Mouse (Mus musculus): ENCODE results near the gene Syne1. TPM values are rescaled to one million over a fixed set of nuclear protein-coding genes. Genes with fewer than 3 reads are reported as not detected.

Gene Syne1
- total and polyA plus RNA-seq, 2 experiments from 2014 or later = 18.7 to 93.3 TPM

DNA sequence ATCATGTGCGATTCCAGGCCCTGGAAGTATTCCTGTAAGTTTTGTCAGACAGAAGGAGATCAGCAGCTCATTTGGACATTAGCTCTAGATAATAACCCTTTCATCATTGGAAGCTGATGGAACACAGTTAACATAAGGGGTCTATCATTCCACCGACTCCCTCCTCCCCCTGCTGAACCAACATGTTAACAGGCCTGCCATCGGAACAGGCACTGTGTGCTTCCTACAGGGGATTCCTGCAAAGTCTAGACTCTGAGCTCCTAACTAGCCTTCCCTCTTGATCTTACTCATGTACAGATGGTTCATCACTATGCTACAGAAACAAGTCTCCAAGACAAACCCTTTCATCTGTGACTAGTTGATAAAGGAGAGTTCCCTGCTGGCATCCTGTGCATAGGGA, 419.2 kb downstream of the Syne1 start:
- H3K27ac ChIP-seq = no peak overlapping the region
- H3K4me2 ChIP-seq (ENCODE audit: low read depth, low read length) = no peak overlapping the region
- no peaks in the 10 kb centered on the region for H3K9me3 ChIP-seq (ENCODE audit: low read length)
- no peak for DNase-seq (ENCODE audit: low spot score)
- TF ChIP-seq CTCF (IDR thresholded peaks at IDR 0.05; ENCODE audit: low read depth) = no peak
- no peak overlapping the region for H3K9ac ChIP-seq (replicated peaks; ENCODE audit: low read length)
- no peaks in the 10 kb centered on the region for H3K4me1 ChIP-seq (ENCODE audit: insufficient read depth, low read length)
- 86% methylated on average over 3 of the region's 3 CpGs for WGBS
- no peak overlapping the region for H3K4me3 ChIP-seq (ENCODE audit: low read length)
- no peak for ATAC-seq
- H3K27me3 ChIP-seq (ENCODE audit: insufficient read depth, low read length) = no peaks in the 10 kb centered on the region
- peaks cover 1% of the 10 kb centered on the region; the same call in 1 of the 2 replicates for H3K36me3 ChIP-seq (ENCODE audit: insufficient read depth, low read length)

DNA sequence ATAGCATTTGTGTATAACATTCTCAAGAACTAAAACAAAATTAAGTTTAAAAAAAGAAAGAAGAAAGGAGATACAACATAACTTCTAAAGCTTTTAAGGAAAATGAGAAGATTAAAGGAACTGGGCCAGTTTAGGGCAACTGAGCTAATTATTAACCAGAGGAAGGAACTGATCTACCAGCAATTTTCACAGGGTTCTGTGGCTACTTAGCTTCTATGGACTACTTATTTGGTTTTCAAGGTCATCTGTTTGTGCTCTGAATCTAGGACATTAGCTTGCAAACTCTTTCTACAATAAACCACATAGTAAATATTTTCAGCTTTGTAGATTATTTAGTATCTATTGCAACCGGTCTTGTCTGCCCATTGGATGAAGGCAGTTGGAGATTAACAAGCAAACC, 420.8 kb downstream of the Syne1 start:
- WGBS = 92% methylated on average over 1 of the region's 1 CpGs
- Histone ChIP-seq H3K4me3 (ENCODE audit: low read length) (no peak overlapping the region), H3K27me3 (ENCODE audit: insufficient read depth, low read length) (no peaks in the 10 kb centered on the region), H3K36me3 (ENCODE audit: insufficient read depth, low read length) (peaks cover 4% of the 10 kb centered on the region; the same call in 1 of the 2 replicates), H3K4me1 (ENCODE audit: insufficient read depth, low read length) (no peaks in the 10 kb centered on the region), H3K4me2 (ENCODE audit: low read depth, low read length) (no peak overlapping the region), H3K9me3 (ENCODE audit: low read length) (no peaks in the 10 kb centered on the region), H3K9ac (replicated peaks; ENCODE audit: low read length) (no peak overlapping the region), H3K27ac (no peak overlapping the region)
- no peak for TF ChIP-seq CTCF (IDR thresholded peaks at IDR 0.05; ENCODE audit: low read depth)
- DNase-seq (ENCODE audit: low spot score) (no peak), ATAC-seq (no peak)

DNA sequence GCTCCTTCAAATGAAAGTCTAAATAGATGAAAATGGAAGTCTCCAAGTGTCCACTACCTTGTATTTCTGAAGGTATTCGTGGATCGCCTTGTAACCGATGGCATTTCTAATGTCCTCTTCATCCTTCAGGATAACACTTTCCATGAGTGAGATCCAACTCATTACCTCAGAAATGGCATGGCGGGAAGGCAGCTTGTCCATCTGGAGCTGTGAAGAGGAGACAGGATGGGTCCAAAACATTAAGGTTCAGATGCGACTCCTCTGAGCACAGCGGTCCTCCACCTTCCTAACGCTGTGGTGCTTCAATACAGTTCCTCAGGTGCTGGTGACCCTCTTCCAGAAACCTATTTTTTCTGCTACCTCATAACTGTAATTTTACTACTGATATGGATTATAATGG, 426.5 kb downstream of the Syne1 start:
- no peak overlapping the region for H3K9ac ChIP-seq (replicated peaks; ENCODE audit: low read length)
- H3K4me2 ChIP-seq (ENCODE audit: low read depth, low read length) = no peak overlapping the region
- no peak for ATAC-seq
- DNase-seq (ENCODE audit: low spot score) = no peak
- H3K4me1 ChIP-seq (ENCODE audit: insufficient read depth, low read length) = no peaks in the 10 kb centered on the region
- H3K27me3 ChIP-seq (ENCODE audit: insufficient read depth, low read length) = no peaks in the 10 kb centered on the region
- WGBS = 98% methylated on average over 7 of the region's 7 CpGs
- H3K36me3 ChIP-seq (ENCODE audit: insufficient read depth, low read length) = peaks cover 23% of the 10 kb centered on the region; the same call in 1 of the 2 replicates
- no peak overlapping the region for H3K27ac ChIP-seq
- H3K9me3 ChIP-seq (ENCODE audit: low read length) = no peaks in the 10 kb centered on the region
- no peak overlapping the region for H3K4me3 ChIP-seq (ENCODE audit: low read length)
- TF ChIP-seq CTCF (IDR thresholded peaks at IDR 0.05; ENCODE audit: low read depth) = no peak

DNA sequence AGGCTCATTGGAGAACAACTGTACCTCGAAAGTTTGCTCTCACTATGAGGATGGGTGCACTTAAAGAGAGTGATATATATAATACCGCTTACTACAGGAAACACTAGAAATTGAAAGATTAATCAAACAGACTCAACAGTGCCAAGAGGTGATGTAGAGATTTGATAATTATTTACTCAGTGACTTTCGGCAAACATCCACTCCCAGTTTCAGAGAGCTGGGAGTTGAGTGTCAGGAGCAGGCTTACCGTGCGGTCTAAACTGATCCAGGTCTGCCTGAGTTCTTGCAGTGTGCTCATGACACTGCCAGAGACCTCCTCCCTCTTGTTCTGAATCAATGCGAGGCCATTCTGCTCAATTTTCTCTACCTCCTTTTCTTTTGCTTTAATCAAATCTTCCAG, 434.6 kb downstream of the Syne1 start:
- no peak overlapping the region for H3K4me2 ChIP-seq (ENCODE audit: low read depth, low read length)
- 91% methylated on average over 6 of the region's 6 CpGs for WGBS

DNA sequence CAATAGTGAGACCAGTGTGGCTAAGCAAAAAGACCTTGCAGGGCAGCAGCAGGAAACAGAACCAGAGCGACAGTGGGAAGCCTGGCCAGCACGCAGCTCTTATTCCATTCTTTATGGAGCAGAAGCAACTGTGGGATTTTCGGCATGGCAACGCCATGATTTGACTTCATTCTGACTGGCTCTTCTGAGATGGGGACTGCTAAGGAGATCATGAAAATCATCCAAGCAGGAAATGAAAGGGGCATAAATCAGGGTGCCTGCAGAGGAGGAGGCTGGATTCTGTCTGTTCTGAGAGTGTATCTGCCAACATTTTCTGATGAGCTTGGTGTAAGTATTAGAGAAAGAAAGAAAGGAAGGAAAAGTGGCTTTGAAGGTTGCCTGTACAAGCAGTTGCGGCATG, 435.1 kb downstream of the Syne1 start:
- DNase-seq (ENCODE audit: low spot score) (no peak), ATAC-seq (no peak)
- Histone ChIP-seq H3K4me2 (ENCODE audit: low read depth, low read length) (no peak overlapping the region), H3K36me3 (ENCODE audit: insufficient read depth, low read length) (peaks cover 35% of the 10 kb centered on the region), H3K27ac (no peak overlapping the region), H3K9me3 (ENCODE audit: low read length) (no peaks in the 10 kb centered on the region), H3K27me3 (ENCODE audit: insufficient read depth, low read length) (no peaks in the 10 kb centered on the region), H3K4me3 (ENCODE audit: low read length) (no peak overlapping the region), H3K9ac (replicated peaks; ENCODE audit: low read length) (no peak overlapping the region), H3K4me1 (ENCODE audit: insufficient read depth, low read length) (no peaks in the 10 kb centered on the region)
- TF ChIP-seq CTCF (IDR thresholded peaks at IDR 0.05; ENCODE audit: low read depth) = no peak
- WGBS = 74% methylated on average over 5 of the region's 5 CpGs

More for the DNA sequence above, 434.6 kb downstream of the Syne1 start:
- H3K27ac ChIP-seq = no peak overlapping the region
- TF ChIP-seq CTCF (IDR thresholded peaks at IDR 0.05; ENCODE audit: low read depth) = no peak
- DNase-seq (ENCODE audit: low spot score) (no peak), ATAC-seq (no peak)
- no peaks in the 10 kb centered on the region for H3K9me3 ChIP-seq (ENCODE audit: low read length)
- no peak overlapping the region for H3K9ac ChIP-seq (replicated peaks; ENCODE audit: low read length)
- no peak overlapping the region for H3K4me3 ChIP-seq (ENCODE audit: low read length)
- H3K36me3 ChIP-seq (ENCODE audit: insufficient read depth, low read length) = peaks cover 36% of the 10 kb centered on the region
- H3K4me1 ChIP-seq (ENCODE audit: insufficient read depth, low read length) = no peaks in the 10 kb centered on the region
- H3K27me3 ChIP-seq (ENCODE audit: insufficient read depth, low read length) = no peaks in the 10 kb centered on the region

DNA sequence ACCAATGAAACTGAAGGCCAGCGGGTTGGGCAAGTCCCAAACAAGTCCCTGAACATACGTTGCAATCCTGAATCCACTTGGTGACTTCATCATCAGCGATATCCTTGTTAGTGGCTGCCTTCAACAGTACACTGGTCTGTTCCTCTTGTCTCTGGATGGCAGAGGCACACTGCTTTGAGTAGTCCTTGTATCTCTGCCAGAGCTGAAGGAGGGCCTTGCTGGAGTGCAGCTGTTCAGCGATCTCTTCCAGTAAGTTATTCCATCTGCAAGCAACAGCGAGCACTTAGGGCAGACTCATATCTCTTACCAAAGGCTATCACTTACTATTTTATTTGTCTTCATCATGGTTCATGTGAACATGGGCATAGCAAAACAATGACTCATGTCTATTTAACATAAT, 440.5 kb downstream of the Syne1 start:
- H3K27me3 ChIP-seq (ENCODE audit: insufficient read depth, low read length) = no peaks in the 10 kb centered on the region
- no peak overlapping the region for H3K9ac ChIP-seq (replicated peaks; ENCODE audit: low read length)
- peaks cover 47% of the 10 kb centered on the region for H3K36me3 ChIP-seq (ENCODE audit: insufficient read depth, low read length)
- H3K4me1 ChIP-seq (ENCODE audit: insufficient read depth, low read length) = no peaks in the 10 kb centered on the region
- H3K4me2 ChIP-seq (ENCODE audit: low read depth, low read length) = no peak overlapping the region
- DNase-seq (ENCODE audit: low spot score) (no peak), ATAC-seq (no peak)
- TF ChIP-seq CTCF (IDR thresholded peaks at IDR 0.05; ENCODE audit: low read depth) = no peak
- H3K4me3 ChIP-seq (ENCODE audit: low read length) = no peak overlapping the region
- H3K9me3 ChIP-seq (ENCODE audit: low read length) = no peaks in the 10 kb centered on the region
- 87% methylated on average over 5 of the region's 5 CpGs for WGBS
- no peak overlapping the region for H3K27ac ChIP-seq

DNA sequence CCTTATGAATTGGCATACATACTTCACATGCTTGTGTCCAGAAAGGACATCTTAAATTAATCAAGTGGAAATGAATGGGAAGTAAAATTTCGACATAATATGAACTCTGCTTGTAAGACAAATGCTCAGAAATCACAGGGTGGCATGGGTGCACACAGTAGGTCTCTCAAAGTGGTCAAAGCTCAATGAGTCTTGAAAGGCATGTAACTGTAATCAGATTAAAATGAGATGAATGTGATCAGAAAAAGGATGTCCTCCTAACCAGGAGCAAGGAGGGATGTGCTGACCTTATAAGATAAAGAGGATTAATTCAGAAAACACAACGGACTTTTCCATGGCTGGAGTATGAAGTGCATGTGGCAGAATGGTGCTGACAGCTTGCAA, 453.5 kb downstream of the Syne1 start:
- ATAC-seq (no peak), DNase-seq (ENCODE audit: low spot score) (no peak)
- no peak overlapping the region for H3K4me2 ChIP-seq (ENCODE audit: low read depth, low read length)
- no peaks in the 10 kb centered on the region for H3K27me3 ChIP-seq (ENCODE audit: insufficient read depth, low read length)
- 71% methylated on average over 2 of the region's 2 CpGs for whole genome bisulfite sequencing
- H3K36me3 ChIP-seq (ENCODE audit: insufficient read depth, low read length) = peaks cover 12% of the 10 kb centered on the region; the same call in 1 of the 2 replicates
- H3K9ac ChIP-seq (replicated peaks; ENCODE audit: low read length) = no peak overlapping the region
- H3K9me3 ChIP-seq (ENCODE audit: low read length) = no peaks in the 10 kb centered on the region
- H3K4me3 ChIP-seq (ENCODE audit: low read length) = no peak overlapping the region
- H3K27ac ChIP-seq = no peak overlapping the region
- TF ChIP-seq CTCF (IDR thresholded peaks at IDR 0.05; ENCODE audit: low read depth) = no peak
- no peaks in the 10 kb centered on the region for H3K4me1 ChIP-seq (ENCODE audit: insufficient read depth, low read length)
